In the genomic region with DNA sequence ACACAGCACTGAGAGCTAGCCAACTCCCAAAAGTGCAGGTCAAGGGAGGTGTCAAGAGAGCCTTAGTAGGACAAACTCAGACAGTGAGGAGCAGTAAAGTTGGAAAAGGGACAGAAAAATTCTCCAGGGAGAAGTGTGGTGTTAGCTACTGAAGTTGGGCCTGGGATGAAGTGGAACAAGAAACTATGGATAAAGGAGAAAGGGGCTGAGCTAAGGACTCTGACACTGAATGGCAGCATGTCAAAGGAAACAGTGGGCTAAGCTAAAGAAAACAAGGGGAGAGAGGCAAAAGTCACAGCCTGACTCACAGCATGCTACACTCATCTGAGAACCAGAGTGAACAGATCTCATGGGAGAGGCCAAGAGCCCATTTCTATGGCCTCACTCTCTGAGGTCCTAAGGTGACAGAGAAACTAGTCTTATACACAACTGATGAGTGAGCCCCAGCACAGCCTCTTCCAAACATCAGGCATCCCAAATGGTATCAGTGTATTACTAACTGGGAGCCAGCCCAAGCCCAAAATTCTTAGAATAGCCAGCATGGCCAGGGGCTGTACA, we compare ENCODE assay signal across 17 mouse cellular contexts.
A peak's percentile ranks its signal among the peaks of the same experiment; 100 is the strongest.
DNase-seq lines count a peak whose midpoint lies in the region; ATAC-seq lines count a peak whose summit lies in the region.
"Had no signal": no experiment of that assay in that cellular context is flagged by ENCODE, and none has a peak within 500 bp of the region (broad histone marks: within the 10 kb centered on the region; RNA-seq: fewer than 3 reads in every experiment).

No protein-coding gene starts in this region.

- peaks cover 99% of the 10 kb centered on the region for H3K4me1 ChIP-seq in heart, embryonic 16.5 days (ENCODE audit: control insufficient read depth, insufficient read depth, low read length)
- peaks cover 94% of the 10 kb centered on the region for H3K4me1 ChIP-seq in embryonic facial prominence, embryonic 15.5 days
- peaks cover 51% of the 10 kb centered on the region for H3K4me1 ChIP-seq in midbrain, embryonic 15.5 days

- no peaks in the 10 kb centered on the region for H3K36me3 ChIP-seq in heart, embryonic 16.5 days (ENCODE audit: control insufficient read depth, insufficient read depth)
- H3K36me3 ChIP-seq in embryonic facial prominence, embryonic 15.5 days, result no peaks in the 10 kb centered on the region
- no peaks in the 10 kb centered on the region for H3K36me3 ChIP-seq in midbrain, embryonic 15.5 days (replicated peaks)
- H3K36me3 ChIP-seq: heart, embryonic 12.5 days had no signal

- no peaks in the 10 kb centered on the region for H3K9me3 ChIP-seq in heart, embryonic 16.5 days (replicated peaks; ENCODE audit: control insufficient read depth, low read length)
- H3K9me3 ChIP-seq in embryonic facial prominence, embryonic 15.5 days (replicated peaks), result no peaks in the 10 kb centered on the region
- H3K9me3 ChIP-seq in midbrain, embryonic 15.5 days, result no peaks in the 10 kb centered on the region
- H3K9me3 ChIP-seq: heart, embryonic 12.5 days; megakaryocyte, embryonic 14.5 days had no signal

- H3K27me3 ChIP-seq in heart, embryonic 16.5 days (ENCODE audit: control insufficient read depth, insufficient read depth, low read length), result no peaks in the 10 kb centered on the region
- no peaks in the 10 kb centered on the region for H3K27me3 ChIP-seq in embryonic facial prominence, embryonic 15.5 days
- H3K27me3 ChIP-seq in midbrain, embryonic 15.5 days (replicated peaks), result no peaks in the 10 kb centered on the region
- H3K27me3 ChIP-seq: heart, embryonic 12.5 days; megakaryocyte, embryonic 14.5 days had no signal

- no peak for DNase-seq in heart, postnatal 4 days
- peak; percentile 45 for DNase-seq in ovary, adult 18-20 months (ENCODE audit: low spot score)
- DNase-seq in ovary, postnatal 10 days (ENCODE audit: low spot score), result no peak
- DNase-seq in frontal cortex, postnatal 10 days (ENCODE audit: low spot score in 2 of 2), result no peak
- DNase-seq: adrenal gland, adult 8-10 months; cerebellum, adult 9-10 months; gastrocnemius, postnatal 14 days; kidney, adult 2 months; kidney, postnatal 10 days; right cerebral cortex, adult 18-20 months; thymus, postnatal 14 days had no signal

- no peak overlapping the region for H3K4me3 ChIP-seq in heart, embryonic 16.5 days (ENCODE audit: low read length)
- no peak overlapping the region for H3K4me3 ChIP-seq in embryonic facial prominence, embryonic 15.5 days (replicated peaks)
- H3K4me3 ChIP-seq in midbrain, embryonic 15.5 days, result no peak overlapping the region
- H3K4me3 ChIP-seq: heart, embryonic 12.5 days; megakaryocyte, embryonic 14.5 days had no signal

- peak overlapping the region; percentile 94 for H3K27ac ChIP-seq in heart, embryonic 16.5 days (ENCODE audit: low read length)
- 0 out of 2 replicates have a peak overlapping the region, but pooled peaks have one; percentile 83 for H3K27ac ChIP-seq in embryonic facial prominence, embryonic 15.5 days (replicated peaks)
- H3K27ac ChIP-seq in midbrain, embryonic 15.5 days, result no peak overlapping the region

- H3K9ac ChIP-seq in heart, embryonic 16.5 days (ENCODE audit: low read length), result no peak overlapping the region
- no peak overlapping the region for H3K9ac ChIP-seq in embryonic facial prominence, embryonic 15.5 days
- H3K9ac ChIP-seq in midbrain, embryonic 15.5 days, result no peak overlapping the region

- H3K4me2 ChIP-seq in heart, embryonic 16.5 days (ENCODE audit: low read depth, low read length), result no peak overlapping the region
- H3K4me2 ChIP-seq in embryonic facial prominence, embryonic 15.5 days (replicated peaks), result no peak overlapping the region
- H3K4me2 ChIP-seq in midbrain, embryonic 15.5 days, result no peak overlapping the region
- H3K4me2 ChIP-seq: heart, embryonic 12.5 days had no signal

- no peak for ATAC-seq in heart, embryonic 16.5 days (replicated peaks; ENCODE audit: extremely low read depth, insufficient read depth, low FRiP score)
- no peak for ATAC-seq in embryonic facial prominence, embryonic 15.5 days (ENCODE audit: insufficient number of reproducible peaks, low FRiP score, low TSS enrichment, low read depth)
- no peak for ATAC-seq in midbrain, embryonic 15.5 days (replicated peaks)
- ATAC-seq: midbrain, embryonic 16.5 days had no signal
